Mouse (Mus musculus): Measurements from ENCODE around the gene Lhx5.

DNA sequence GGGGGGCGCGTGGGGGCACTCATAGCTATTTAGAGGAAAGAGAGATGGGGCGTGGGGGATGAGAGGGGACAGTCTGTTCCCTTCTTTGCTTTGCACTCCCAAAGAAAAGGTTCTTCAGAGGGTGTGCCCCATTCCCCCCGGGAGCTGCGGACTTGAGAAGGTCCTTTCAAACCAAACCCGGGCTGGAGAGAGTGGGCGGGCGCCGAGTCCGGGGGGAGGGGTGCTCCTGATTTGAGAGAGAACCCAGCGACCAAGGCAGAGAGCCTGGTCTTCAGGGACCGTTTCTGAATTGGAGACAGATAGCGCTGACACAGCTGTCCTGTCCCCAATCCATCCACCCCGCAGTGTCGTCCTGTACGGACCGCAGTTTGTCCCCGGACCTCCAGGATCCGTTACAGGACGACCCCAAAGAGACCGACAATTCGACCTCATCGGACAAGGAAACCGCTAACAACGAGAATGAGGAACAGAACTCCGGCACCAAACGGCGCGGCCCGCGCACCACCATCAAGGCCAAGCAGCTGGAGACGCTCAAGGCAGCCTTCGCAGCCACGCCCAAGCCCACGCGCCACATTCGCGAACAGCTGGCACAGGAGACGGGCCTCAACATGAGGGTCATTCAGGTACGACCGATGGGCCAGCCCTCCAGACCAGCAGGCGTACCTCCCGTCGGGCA, 3.6 kb downstream of the Lhx5 start:
- TF ChIP-seq CTCF (IDR thresholded peaks at IDR 0.05; ENCODE audit: low read depth) (no peak), EP300 (IDR thresholded peaks at IDR 0.05; ENCODE audit: low read depth) (no peak)

All from liver, postnatal 0 days (tissue).